Mouse (Mus musculus): ENCODE measurements around the gene Ttll11.

Ttll11 gene

GRCm38 (mm10) chr2:35979644-35980021 is at the start of gene Ttll11:
TSS of gene Ttll11 (minus strand) at chr2:35979913.
- in situ Hi-C loops (cut with MboI; ENCODE audit: low pct_unique_long_range_greater_than_20kb in 1 of 2, low sequenced_read_pairs in 2 of 2, unreplicated experiment in 1 of 2): no loop called here

DNA sequence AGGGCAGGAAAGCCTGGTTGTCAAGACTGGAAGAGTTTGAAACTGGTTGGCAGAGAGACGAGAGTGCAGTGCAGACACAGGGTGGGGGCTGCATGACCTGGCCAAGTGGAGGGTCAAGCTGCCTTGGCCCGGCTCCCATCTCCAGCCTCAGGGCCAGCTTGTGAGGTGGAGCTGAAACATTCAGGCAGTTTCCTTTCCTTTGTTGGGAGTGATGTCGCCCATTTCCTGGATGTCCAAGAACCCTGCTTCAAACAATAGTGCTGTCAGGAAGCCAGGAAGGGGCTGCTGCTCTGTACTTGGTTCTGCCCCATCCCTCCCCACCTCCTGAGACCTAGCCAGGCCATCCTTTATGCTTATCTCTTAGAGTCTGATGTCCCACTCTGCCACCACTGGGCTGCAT is 43.6 kb upstream of the Ttll11 start:
- in situ Hi-C loops (cut with MboI; ENCODE audit: low pct_unique_long_range_greater_than_20kb in 1 of 2, low sequenced_read_pairs in 2 of 2, unreplicated experiment in 1 of 2): no loop called here

- in situ Hi-C loops (cut with MboI; ENCODE audit: low pct_unique_long_range_greater_than_20kb in 1 of 2, low sequenced_read_pairs in 2 of 2, unreplicated experiment in 1 of 2): no loop called here
Observed at GRCm38 (mm10) chr2:36021385-36022159, 41.9 kb upstream of the Ttll11 start.

GRCm38 (mm10) chr2:36013010-36013409 is 33.3 kb upstream of the Ttll11 start:
- in situ Hi-C loops (cut with MboI; ENCODE audit: low pct_unique_long_range_greater_than_20kb in 1 of 2, low sequenced_read_pairs in 2 of 2, unreplicated experiment in 1 of 2): no loop called here

DNA sequence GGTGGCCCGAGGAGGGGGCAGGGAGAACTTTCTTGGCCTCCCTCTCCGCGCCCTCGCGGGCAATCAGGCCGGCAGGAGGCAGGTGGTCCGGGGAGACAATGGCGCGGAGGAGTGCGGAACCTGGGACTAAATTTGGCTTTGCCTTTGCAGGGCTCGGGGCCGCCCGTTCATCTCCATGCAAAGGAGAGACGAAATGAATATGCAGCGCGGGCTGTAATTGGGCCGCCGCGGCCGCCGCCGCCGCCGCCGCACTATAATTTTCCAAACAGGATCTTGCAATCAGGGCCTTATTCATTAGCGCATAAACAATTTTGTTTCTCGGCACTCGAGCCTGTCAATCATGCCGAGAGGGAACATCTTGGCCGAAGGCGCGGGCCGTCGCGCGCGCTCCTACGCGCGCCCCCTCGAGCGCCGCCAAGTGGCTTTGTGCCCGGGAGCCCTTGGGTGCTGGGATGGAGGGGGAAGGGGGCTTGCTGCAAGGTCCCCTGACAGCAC is 31.7 kb upstream of the Ttll11 start:
- in situ Hi-C loops (cut with MboI; ENCODE audit: low pct_unique_long_range_greater_than_20kb in 1 of 2, low sequenced_read_pairs in 2 of 2, unreplicated experiment in 1 of 2): no loop called here

DNA sequence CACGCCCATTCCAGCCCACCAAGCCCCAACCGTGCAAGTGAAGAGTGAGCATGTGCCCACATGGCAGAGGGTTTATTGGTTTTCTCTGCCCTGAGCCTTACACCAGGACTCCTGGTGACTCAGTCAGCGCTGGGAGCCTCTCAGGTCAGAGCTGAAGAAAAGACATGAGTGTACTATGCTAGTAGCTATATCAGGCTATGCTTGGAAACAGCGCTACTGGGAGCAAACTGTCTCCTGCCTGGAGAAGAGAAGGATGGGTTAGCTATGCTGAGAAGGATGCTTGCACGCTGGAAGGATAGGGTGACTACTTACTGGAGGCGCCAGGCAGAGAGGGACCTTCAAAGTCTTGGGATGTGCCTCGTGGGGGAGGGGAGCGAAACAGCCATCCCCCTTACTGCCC is 30.9 kb upstream of the Ttll11 start:
- in situ Hi-C loops (cut with MboI; ENCODE audit: low pct_unique_long_range_greater_than_20kb in 1 of 2, low sequenced_read_pairs in 2 of 2, unreplicated experiment in 1 of 2): no loop called here

DNA sequence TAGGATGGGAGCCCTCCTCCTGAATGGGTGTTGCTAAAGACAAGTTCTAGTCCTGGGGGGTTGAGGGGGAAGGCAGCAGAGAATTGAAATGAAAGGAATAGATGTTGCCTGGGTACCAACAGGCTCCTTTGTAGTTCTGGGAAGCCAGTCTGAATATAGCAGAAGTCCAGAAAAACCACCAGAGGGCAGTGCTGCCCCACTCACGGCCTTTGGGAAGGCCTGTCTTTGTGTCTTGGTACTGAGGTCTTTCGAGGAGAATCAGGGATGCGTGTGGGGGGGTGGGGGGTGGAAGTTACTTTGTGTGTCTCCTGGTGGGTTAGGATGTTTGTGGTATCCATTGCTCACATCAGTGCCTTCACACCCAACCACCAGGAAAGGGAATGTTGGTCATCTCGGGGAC is 29.7 kb upstream of the Ttll11 start:
- in situ Hi-C loops (cut with MboI; ENCODE audit: low pct_unique_long_range_greater_than_20kb in 1 of 2, low sequenced_read_pairs in 2 of 2, unreplicated experiment in 1 of 2): loop anchor here (5.0 to 10.0 kb wide), 2 partner anchors 203 to 205 kb away; no protein-coding TSS in a partner anchor

GRCm38 (mm10) chr2:36008071-36008470 is 28.4 kb upstream of the Ttll11 start:
- in situ Hi-C loops (cut with MboI; ENCODE audit: low pct_unique_long_range_greater_than_20kb in 1 of 2, low sequenced_read_pairs in 2 of 2, unreplicated experiment in 1 of 2): loop anchor here (5.0 to 10.0 kb wide), 2 partner anchors 204 to 207 kb away; no protein-coding TSS in a partner anchor

GRCm38 (mm10) chr2:36002188-36002587 is 22.5 kb upstream of the Ttll11 start:
- in situ Hi-C loops (cut with MboI; ENCODE audit: low pct_unique_long_range_greater_than_20kb in 1 of 2, low sequenced_read_pairs in 2 of 2, unreplicated experiment in 1 of 2): loop anchor here in 1 of 2 experiments (10.0 kb wide), 1 partner anchor 213 kb away; no protein-coding TSS in a partner anchor

DNA sequence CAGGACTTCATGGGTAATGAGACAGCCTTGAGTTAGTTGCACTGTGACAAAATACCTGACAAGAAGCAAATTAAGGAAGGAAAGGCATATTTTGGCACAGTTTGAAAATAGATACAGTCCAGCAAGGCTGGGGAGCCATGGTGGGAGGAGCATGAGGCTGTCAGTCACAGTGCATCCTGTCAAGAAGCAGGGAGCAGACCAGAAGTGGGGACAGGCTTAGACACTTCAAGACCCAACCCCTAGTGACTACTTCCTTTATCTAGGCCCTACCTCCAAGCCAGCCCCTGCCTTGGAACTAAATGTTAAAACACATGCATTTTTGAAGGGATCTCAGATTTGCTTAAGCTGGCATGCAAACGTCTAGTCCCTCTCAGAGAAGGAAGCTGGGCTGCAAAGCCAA is 20.7 kb upstream of the Ttll11 start:
- in situ Hi-C loops (cut with MboI; ENCODE audit: low pct_unique_long_range_greater_than_20kb in 1 of 2, low sequenced_read_pairs in 2 of 2, unreplicated experiment in 1 of 2): loop anchor here in 1 of 2 experiments (10.0 kb wide), 1 partner anchor 214 kb away; no protein-coding TSS in a partner anchor

- in situ Hi-C loops (cut with MboI; ENCODE audit: low pct_unique_long_range_greater_than_20kb in 1 of 2, low sequenced_read_pairs in 2 of 2, unreplicated experiment in 1 of 2): no loop called here
Observed at GRCm38 (mm10) chr2:35999212-35999611, 19.5 kb upstream of the Ttll11 start.

DNA sequence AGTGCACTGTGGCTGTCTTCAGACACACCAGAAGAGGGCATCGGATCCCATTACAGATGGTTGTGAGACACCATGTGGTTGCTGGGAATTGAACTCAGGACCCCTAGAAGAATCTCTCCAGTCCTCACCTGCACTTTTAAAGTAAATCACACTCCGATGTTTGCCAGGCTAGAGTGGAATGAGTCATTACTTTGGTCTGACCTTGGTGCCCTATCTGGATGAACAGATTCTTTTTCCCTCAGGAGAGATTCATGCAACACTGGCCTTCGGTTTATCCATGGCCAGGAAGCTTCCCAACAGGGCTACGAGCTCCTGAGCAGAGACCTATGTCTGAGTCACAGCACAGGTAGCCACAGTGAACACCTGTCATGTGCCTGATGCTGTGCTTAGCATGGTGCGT is 18.7 kb upstream of the Ttll11 start:
- in situ Hi-C loops (cut with MboI; ENCODE audit: low pct_unique_long_range_greater_than_20kb in 1 of 2, low sequenced_read_pairs in 2 of 2, unreplicated experiment in 1 of 2): no loop called here

- in situ Hi-C loops (cut with MboI; ENCODE audit: low pct_unique_long_range_greater_than_20kb in 1 of 2, low sequenced_read_pairs in 2 of 2, unreplicated experiment in 1 of 2): no loop called here
Observed at GRCm38 (mm10) chr2:35996753-35997152, 17.0 kb upstream of the Ttll11 start.

GRCm38 (mm10) chr2:35994303-35994702 is 14.6 kb upstream of the Ttll11 start:
- in situ Hi-C loops (cut with MboI; ENCODE audit: low pct_unique_long_range_greater_than_20kb in 1 of 2, low sequenced_read_pairs in 2 of 2, unreplicated experiment in 1 of 2): no loop called here

DNA sequence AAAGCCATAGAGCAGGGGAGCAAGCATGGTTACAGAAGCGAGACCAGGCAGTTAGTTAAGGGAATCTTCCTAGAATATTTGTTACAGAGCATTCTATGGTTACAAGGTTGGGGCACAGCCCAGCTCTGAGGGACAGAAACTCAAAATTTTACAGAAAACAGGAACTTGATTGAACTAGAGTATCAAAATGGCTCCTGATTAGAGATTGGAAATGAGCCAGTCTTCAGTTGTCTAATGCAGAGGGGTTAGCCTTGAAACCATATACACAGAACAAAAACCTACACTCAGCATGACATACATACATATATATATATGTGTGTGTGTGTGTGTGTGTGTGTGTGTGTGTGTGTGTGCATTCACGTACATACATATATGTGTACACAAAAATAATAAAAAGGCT is 13.8 kb upstream of the Ttll11 start:
- in situ Hi-C loops (cut with MboI; ENCODE audit: low pct_unique_long_range_greater_than_20kb in 1 of 2, low sequenced_read_pairs in 2 of 2, unreplicated experiment in 1 of 2): no loop called here

DNA sequence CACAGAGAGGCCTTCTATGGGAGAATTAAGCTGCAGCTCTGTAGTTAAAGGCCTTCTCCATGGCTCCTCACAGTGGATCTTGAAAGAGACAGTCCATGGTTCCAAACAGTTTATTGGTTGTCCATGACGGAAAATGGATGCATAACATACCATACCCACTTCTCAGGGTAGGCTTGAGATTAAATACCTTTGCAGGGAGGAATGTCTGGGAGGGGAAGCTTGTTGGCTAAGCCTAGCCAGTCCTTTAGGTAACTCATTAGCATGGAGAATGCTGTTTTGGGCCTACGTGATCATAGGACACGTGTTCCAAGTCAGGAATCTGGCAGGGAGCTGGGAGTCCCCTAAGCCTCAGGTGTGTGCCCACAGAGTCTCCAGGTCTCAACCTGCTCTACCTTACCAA is 12.5 kb upstream of the Ttll11 start:
- in situ Hi-C loops (cut with MboI; ENCODE audit: low pct_unique_long_range_greater_than_20kb in 1 of 2, low sequenced_read_pairs in 2 of 2, unreplicated experiment in 1 of 2): no loop called here

DNA sequence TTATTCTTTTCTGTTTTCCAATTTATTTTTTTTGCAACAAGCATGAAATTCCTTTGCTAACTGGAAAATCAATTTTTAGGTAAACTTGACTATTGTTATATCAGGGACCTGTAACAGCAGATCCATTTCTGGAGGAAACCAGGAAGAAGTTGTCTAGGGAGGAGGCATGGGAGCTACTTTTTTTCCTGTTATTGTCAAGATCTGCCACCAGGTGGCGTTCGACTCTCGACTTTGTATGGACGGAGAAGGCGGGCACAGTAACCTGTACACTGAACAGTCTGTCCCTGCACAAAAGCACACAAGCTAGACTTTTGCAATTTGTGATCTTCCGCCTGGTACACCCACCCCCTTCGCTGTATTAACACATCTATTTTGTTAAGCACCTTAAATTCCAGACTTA is 4.2 kb upstream of the Ttll11 start:
- in situ Hi-C loops (cut with MboI; ENCODE audit: low pct_unique_long_range_greater_than_20kb in 1 of 2, low sequenced_read_pairs in 2 of 2, unreplicated experiment in 1 of 2): no loop called here

GRCm38 (mm10) chr2:35981872-35982271 is 2.2 kb upstream of the Ttll11 start:
- in situ Hi-C loops (cut with MboI; ENCODE audit: low pct_unique_long_range_greater_than_20kb in 1 of 2, low sequenced_read_pairs in 2 of 2, unreplicated experiment in 1 of 2): no loop called here

- in situ Hi-C loops (cut with MboI; ENCODE audit: low pct_unique_long_range_greater_than_20kb in 1 of 2, low sequenced_read_pairs in 2 of 2, unreplicated experiment in 1 of 2): no loop called here
Observed at GRCm38 (mm10) chr2:35978941-35979643, 621 bp downstream of the Ttll11 start.
